Mouse (Mus musculus) small intestine, adult 2 months (tissue): ENCODE results near the gene Sema7a.

Experiments
- CTCF ChIP-seq: fragments of 200-500 bp; IDR thresholded peaks from 2 replicates; pipeline ENCODE4 v1.5.1; 2012; ENCODE audit warnings: low read depth, mild to moderate bottlenecking, control low read depth, inconsistent platforms, low read length, moderate library complexity, mixed read lengths; ENCODE audit not compliant: insufficient replicate concordance, insufficient read length; ENCODE audit errors: extremely low read depth
- POLR2A ChIP-seq: fragments of 200-500 bp; IDR thresholded peaks from 2 replicates; pipeline ENCODE4 v1.6.1; 2012; ENCODE audit warnings: low read depth, mild to moderate bottlenecking, control low read depth, inconsistent platforms, low read length, moderate library complexity

DNA sequence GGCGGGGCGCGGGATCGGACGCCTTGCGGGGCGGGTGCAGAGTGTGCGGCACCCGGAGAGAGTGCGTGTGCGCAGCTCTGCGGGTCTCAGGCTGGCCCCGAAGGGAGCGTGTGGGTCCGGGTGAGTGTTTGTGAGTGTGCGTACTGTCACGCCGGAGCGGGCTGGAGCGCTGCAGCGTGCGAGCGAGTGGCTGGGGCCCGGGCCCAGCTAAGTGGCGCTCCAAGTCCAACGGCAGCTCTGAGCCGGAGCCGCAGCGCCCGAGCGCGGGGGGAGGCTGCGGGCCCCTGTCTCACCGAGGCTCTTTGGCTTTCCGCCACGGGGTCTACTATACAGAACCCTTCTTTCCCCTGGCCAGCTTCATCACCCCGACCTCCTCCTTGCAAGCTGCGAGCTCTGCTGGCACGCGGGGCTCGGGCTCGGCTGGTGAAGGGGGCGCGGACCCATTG, 460 bp downstream of the Sema7a start:
- no peak for TF ChIP-seq POLR2A
- TF ChIP-seq CTCF = no peak
